Mouse (Mus musculus) spleen, adult 18-20 months (tissue): ENCODE measurements around the gene Gm10203.
"Not testable (repeated sequence)": the region's sequence is repeated elsewhere in the genome, so short reads cannot be mapped to it uniquely, and the experiment has no call there.

ENCODE experiments used
- DNase-seq, 2 experiments: peaks; one replicate each; pipeline ENCODE4 v3.0.0; 2022; ENCODE audit warnings: mixed read lengths in 2 of 2

Gm10203 gene

GRCm38 (mm10) chr6:149129870-149130269, at the start of gene Gm10203:
Gene Gm10203, plus strand, starts transcription at chr6:149130170.
- DNase-seq, result not testable (repeated sequence)

GRCm38 (mm10) chr6:149092406-149092805, 37.6 kb upstream of the Gm10203 start:
- no peak for DNase-seq

- DNase-seq, result no peak
Measured at GRCm38 (mm10) chr6:149093465-149093864, 36.5 kb upstream of the Gm10203 start.

GRCm38 (mm10) chr6:149094555-149094954, 35.4 kb upstream of the Gm10203 start:
- DNase-seq, result no peak

- no peak for DNase-seq
Measured at GRCm38 (mm10) chr6:149095389-149095788, 34.6 kb upstream of the Gm10203 start.

- no peak for DNase-seq
Measured at GRCm38 (mm10) chr6:149096233-149096632, 33.7 kb upstream of the Gm10203 start.

- no peak for DNase-seq
Measured at GRCm38 (mm10) chr6:149097276-149097675, 32.7 kb upstream of the Gm10203 start.

- no peak for DNase-seq
Measured at GRCm38 (mm10) chr6:149098993-149099392, 31.0 kb upstream of the Gm10203 start.

- DNase-seq, result peak; percentile 40 to 56
Measured at GRCm38 (mm10) chr6:149100174-149101075, 29.5 kb upstream of the Gm10203 start.

GRCm38 (mm10) chr6:149101076-149101942, 28.7 kb upstream of the Gm10203 start, which contains the start of gene Dennd5b:
Gene Dennd5b, minus strand, starts transcription at chr6:149101680.
- DNase-seq, result peak; percentile 68 to 76

- DNase-seq, result no peak
Measured at GRCm38 (mm10) chr6:149101943-149102243, 28.1 kb upstream of the Gm10203 start.

GRCm38 (mm10) chr6:149103451-149103850, 26.5 kb upstream of the Gm10203 start:
- DNase-seq, result no peak

- DNase-seq, result no peak
Measured at GRCm38 (mm10) chr6:149107615-149108014, 22.4 kb upstream of the Gm10203 start.

GRCm38 (mm10) chr6:149108909-149109308, 21.1 kb upstream of the Gm10203 start:
- no peak for DNase-seq

GRCm38 (mm10) chr6:149116992-149117391, 13.0 kb upstream of the Gm10203 start:
- no peak for DNase-seq

GRCm38 (mm10) chr6:149118935-149119334, 11.0 kb upstream of the Gm10203 start:
- DNase-seq, result no peak

- DNase-seq, result peak in 1 of 2 experiments; percentile 47
Measured at GRCm38 (mm10) chr6:149119853-149120252, 10.1 kb upstream of the Gm10203 start.

- DNase-seq, result no peak
Measured at GRCm38 (mm10) chr6:149123042-149123441, 6.9 kb upstream of the Gm10203 start.

- DNase-seq, result peak in 1 of 2 experiments; percentile 49
Measured at GRCm38 (mm10) chr6:149126675-149127074, 3.3 kb upstream of the Gm10203 start.

GRCm38 (mm10) chr6:149131111-149131510, 1.1 kb downstream of the Gm10203 start:
- no peak for DNase-seq

GRCm38 (mm10) chr6:149132311-149133077, 2.5 kb downstream of the Gm10203 start:
- peak in 1 of 2 experiments; percentile 33 for DNase-seq

- no peak for DNase-seq
Measured at GRCm38 (mm10) chr6:149134391-149135150, 4.6 kb downstream of the Gm10203 start.
